Mouse (Mus musculus): ENCODE data around the gene Smyd4.

Smyd4 gene

GRCm38 (mm10) chr11:75450304-75450908, 102.2 kb downstream of the Smyd4 start:
- ATAC-seq (ENCODE audit: insufficient number of reproducible peaks, low FRiP score, low TSS enrichment): no peak

GRCm38 (mm10) chr11:75450936-75451335, 102.7 kb downstream of the Smyd4 start:
- no peak for ATAC-seq (ENCODE audit: insufficient number of reproducible peaks, low FRiP score, low TSS enrichment)

GRCm38 (mm10) chr11:75452081-75452480, 103.8 kb downstream of the Smyd4 start:
- ATAC-seq (ENCODE audit: insufficient number of reproducible peaks, low FRiP score, low TSS enrichment): no peak

GRCm38 (mm10) chr11:75452812-75453557, 104.8 kb downstream of the Smyd4 start:
- ATAC-seq (ENCODE audit: insufficient number of reproducible peaks, low FRiP score, low TSS enrichment): no peak

- peak; percentile 73 for ATAC-seq (ENCODE audit: insufficient number of reproducible peaks, low FRiP score, low TSS enrichment)
These were observed 106.0 kb downstream of the Smyd4 start, which contains the start of gene Wdr81 for GRCm38 (mm10) chr11:75453991-75454930. Gene Wdr81, minus strand, starts transcription at chr11:75454717.

All from cerebellum, adult (tissue).